Mouse (Mus musculus) lung, postnatal 4 days (tissue): ENCODE measurements around the gene Stim1.
A peak's percentile ranks its signal among the peaks of the same experiment; 100 is the strongest.
"Not testable (repeated sequence)": the region's sequence is repeated elsewhere in the genome, so short reads cannot be mapped to it uniquely, and the experiment has no call there.

ENCODE experiments used
- DNase-seq, 2 experiments: peaks; one replicate each; pipeline ENCODE4 v3.0.0; 2021

The Stim1 gene

GRCm38 (mm10) chr7:102458618-102459380 lies 191.2 kb downstream of the Stim1 start:
- DNase-seq: no peak

- no peak for DNase-seq
Observed at GRCm38 (mm10) chr7:102467566-102467965, 200.0 kb downstream of the Stim1 start.

- no peak for DNase-seq
Observed at GRCm38 (mm10) chr7:102472675-102473074, 205.1 kb downstream of the Stim1 start.

DNA sequence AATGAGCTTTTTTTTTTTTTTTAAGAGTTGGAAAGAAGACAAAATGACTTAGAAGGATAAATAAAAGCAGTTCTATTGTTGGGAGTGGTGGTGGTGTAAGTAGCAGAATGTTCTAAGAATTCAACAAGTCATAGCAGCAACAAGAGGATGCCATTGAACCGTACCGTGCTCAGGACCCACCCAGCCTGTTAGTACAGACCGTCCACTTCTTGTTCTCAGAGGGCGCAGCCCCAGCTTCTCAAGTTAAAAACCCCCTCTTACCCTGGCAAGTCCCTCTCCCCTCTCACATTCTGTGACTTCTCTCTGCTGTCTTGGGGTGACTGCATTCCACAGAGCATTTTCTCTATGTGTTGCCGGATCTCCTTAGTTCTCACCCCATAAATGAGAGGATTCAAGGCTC lies 209.0 kb downstream of the Stim1 start:
- DNase-seq: no peak

- DNase-seq: no peak
Observed at GRCm38 (mm10) chr7:102477377-102477776, 209.8 kb downstream of the Stim1 start.

GRCm38 (mm10) chr7:102478425-102478824 lies 210.8 kb downstream of the Stim1 start:
- DNase-seq: no peak

DNA sequence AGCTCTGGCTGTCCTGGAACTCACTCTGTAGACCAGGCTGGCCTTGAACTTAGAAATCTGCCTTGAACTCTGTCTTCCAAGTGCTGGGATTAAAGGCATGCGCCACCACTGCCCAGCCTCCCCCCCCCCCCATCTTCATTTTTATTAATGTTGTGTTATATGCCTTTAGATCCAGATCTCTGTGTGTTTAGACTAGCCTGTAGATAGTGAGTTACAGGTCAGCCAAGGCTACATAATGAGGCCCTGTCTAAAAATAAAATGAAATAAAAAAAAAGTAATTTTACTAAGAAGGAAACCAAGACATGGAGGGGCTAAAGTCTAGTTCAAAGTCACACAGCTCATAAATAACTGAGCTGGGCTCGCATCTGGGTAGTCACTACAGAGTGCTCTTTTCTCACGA lies 211.3 kb downstream of the Stim1 start:
- DNase-seq: no peak

DNA sequence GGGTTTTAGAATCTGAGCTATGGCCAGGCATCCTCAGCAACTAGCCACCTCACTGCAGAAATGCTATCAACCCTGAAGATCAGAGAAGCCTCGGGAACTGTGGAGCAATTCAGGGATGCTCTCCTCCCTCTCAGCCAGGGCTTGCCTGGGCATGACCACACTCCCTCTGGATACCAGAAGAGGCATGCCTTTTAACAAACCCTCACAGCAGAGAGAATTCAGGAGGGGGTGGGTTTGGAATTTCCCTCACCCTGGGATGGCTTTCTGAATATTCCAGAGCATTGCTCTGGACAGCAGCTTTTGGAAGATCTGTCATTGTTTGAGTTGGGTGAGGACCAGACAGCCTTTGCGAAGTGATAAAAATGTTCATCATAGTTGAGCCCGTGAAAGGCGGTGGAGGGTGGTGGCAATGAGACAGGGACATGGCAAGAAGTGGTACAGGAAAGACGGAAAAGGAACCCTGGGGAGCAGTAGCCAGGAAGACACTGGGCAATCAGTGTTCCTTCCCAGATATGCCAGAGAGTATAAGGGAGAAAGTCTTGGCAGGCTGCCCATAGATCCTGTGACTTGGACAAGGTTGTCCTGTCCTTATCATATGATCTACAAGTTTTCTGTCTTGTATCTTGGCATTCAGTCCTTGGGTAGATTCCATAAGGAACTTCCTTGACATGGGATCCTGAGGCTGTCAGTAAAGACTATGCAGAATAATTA lies 211.9 kb downstream of the Stim1 start:
- peak; percentile 43 to 58 for DNase-seq

DNA sequence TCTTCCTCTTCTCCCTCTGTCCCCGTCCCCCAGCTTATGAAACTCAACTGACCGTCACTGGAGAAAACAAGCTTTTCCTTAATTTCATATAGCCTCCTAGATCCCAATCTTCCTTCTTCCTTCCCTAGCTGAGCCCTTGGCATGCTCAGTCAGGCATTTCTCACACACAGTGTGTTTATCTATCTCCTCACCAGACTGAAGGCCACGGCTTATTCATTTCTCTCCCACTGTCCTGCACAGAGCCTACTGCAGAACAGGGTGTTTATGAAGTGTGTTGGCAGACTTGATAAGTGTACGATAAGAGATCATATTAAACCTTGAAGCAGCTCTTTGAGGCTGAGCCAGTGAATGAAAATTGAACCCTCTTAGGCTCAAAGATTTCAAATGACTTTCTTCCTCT lies 213.2 kb downstream of the Stim1 start:
- DNase-seq: no peak

DNA sequence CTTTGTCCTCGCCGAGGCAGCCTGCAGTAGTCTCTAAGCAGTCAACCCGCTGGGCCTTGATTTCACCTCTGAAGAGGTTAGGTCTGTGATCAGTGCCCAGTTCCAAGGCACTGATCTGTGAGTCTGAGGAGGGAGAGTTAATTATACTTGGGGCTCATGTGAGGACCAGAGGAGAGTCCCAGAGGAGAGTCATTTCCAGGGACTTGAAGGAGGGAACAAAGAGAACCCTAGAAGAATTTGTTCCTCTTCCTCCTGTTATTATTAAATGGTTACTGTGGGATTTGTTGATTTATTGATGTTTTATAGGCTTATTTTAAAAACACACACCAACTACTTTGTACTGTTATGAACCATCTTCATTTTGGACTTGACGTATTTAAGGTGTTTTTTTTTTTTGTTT lies 214.0 kb downstream of the Stim1 start, which contains the start of gene Olfr543:
Olfr543 (minus strand) TSS at position 101 of the 400 bp plus-strand sequence.
- DNase-seq: no peak

DNA sequence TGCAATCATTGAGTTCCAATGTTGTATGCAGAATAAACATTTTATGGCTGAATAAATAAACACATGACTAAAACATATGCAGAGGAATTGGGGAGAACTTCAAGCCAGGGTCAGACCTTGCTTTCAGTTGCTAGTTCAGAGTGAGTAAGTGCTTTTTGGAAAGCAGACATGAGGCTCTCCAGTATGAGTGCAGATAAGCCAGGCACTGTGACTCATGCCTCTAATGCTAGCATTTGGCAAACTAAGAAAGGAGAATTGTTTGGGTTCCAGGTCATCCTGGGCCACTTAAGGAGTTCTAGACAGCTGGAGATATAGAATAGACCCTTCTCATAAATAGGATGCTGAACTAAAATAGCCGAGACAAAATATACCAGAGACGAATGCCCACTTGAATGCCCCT lies 216.1 kb downstream of the Stim1 start:
- DNase-seq: no peak

- not testable (repeated sequence) for DNase-seq
Observed at GRCm38 (mm10) chr7:102484766-102485165, 217.2 kb downstream of the Stim1 start.

- DNase-seq: no peak
Observed at GRCm38 (mm10) chr7:102486105-102486504, 218.5 kb downstream of the Stim1 start.
